Mouse (Mus musculus) heart, postnatal 0 days (tissue): Measurements from ENCODE around the gene Tsg101. TPM values are rescaled to one million over a fixed set of nuclear protein-coding genes. Genes with fewer than 3 reads are reported as not detected.

Experiments
- ATAC-seq: fragments of 200-750 bp; cut with Nextera tagmentation; 2 replicates; pipeline ENCODE4 v1.8.0; 2017; ENCODE audit warnings: low read depth, moderate number of reproducible peaks, moderate library complexity; ENCODE audit not compliant: insufficient read depth
- DNase-seq: peaks from one replicate; pipeline ENCODE4 v3.0.0-alpha.2; 2016; ENCODE audit warnings: low spot score
- H3K27ac ChIP-seq: fragments of 300-500 bp; sonication (generic); 2 replicates; pipeline ENCODE4 v1.5.1; 2014; ENCODE audit warnings: low read depth, mild to moderate bottlenecking
- H3K27me3 ChIP-seq: fragments of 300-500 bp; sonication (generic); 2 replicates; pipeline ENCODE4 v1.6.1; 2014; ENCODE audit warnings: low read length, mixed read lengths; ENCODE audit not compliant: control insufficient read depth, insufficient read depth
- H3K36me3 ChIP-seq: fragments of 300-500 bp; sonication (generic); replicated peaks from 2 replicates; pipeline ENCODE4 v1.6.1; 2014; ENCODE audit warnings: low read length, mixed read lengths; ENCODE audit not compliant: control insufficient read depth, insufficient read depth
- H3K4me1 ChIP-seq: fragments of 300-500 bp; sonication (generic); 2 replicates; pipeline ENCODE4 v1.6.1; 2014; ENCODE audit warnings: antibody characterized with exemption; ENCODE audit not compliant: control insufficient read depth, insufficient read depth
- H3K4me2 ChIP-seq: fragments of 300-500 bp; sonication (generic); 2 replicates; pipeline ENCODE4 v1.6.1; 2014; ENCODE audit warnings: low read depth, mild to moderate bottlenecking, low read length, moderate library complexity
- H3K4me3 ChIP-seq: fragments of 300-500 bp; sonication (generic); 2 replicates; pipeline ENCODE4 v1.5.1; 2014; ENCODE audit warnings: low read depth, low read length
- H3K9ac ChIP-seq: fragments of 300-500 bp; sonication (generic); replicated peaks from 2 replicates; pipeline ENCODE4 v1.6.1; 2014; ENCODE audit warnings: low read depth, low read length, mixed read lengths
- H3K9me3 ChIP-seq: fragments of 300-500 bp; sonication (generic); replicated peaks from 2 replicates; pipeline ENCODE4 v1.6.1; 2016; ENCODE audit warnings: low read length; ENCODE audit not compliant: control insufficient read depth
- CTCF ChIP-seq: IDR thresholded peaks from 2 replicates; pipeline ENCODE4 v1.5.1; 2016; ENCODE audit warnings: antibody characterized with exemption, control low read depth, low read depth
- EP300 ChIP-seq: IDR thresholded peaks from 2 replicates; pipeline ENCODE4 v1.6.1; 2016; ENCODE audit warnings: antibody characterized with exemption, low read depth
- WGBS: fragments of 180-500 bp; shearing (Covaris S2); extraction: QIAGEN DNeasy Blood & Tissue Kit; methylation state at CpG from one replicate; pipeline ENCODE4 v1.1.7; 2014; 5-methylcytosine and 5-hydroxymethylcytosine counted together
- polyA plus RNA-seq: library from polyadenylated mRNA; unstranded; fragments of >200 nt; fragmentation: Nextera tagmentation; extraction: Ambion mirVana; gene quantifications from 2 replicates; pipeline ENCODE4 v1.2.1, GENCODE M21; 2015
- total RNA-seq: library from RNA; depleted of rRNA; stranded (reverse); fragments of >200 nt; gene quantifications from 2 replicates; pipeline ENCODE4 v1.2.3, GENCODE M21; 2014; ENCODE audit warnings: low replicate concordance

Tsg101 gene
- total and polyA plus RNA-seq, 2 experiments from 2014 or later: 116 to 164 TPM

GRCm38 (mm10) chr7:46876841-46877240, 42.9 kb downstream of the Tsg101 start:
- Histone ChIP-seq H3K4me3 (no peak overlapping the region), H3K27me3 (no peaks in the 10 kb centered on the region), H3K4me2 (no peak overlapping the region), H3K36me3 (no peaks in the 10 kb centered on the region), H3K9ac (no peak overlapping the region), H3K4me1 (no peaks in the 10 kb centered on the region), H3K9me3 (no peaks in the 10 kb centered on the region), H3K27ac (no peak overlapping the region)
- no peak for TF ChIP-seq EP300
- TF ChIP-seq CTCF: no peak
- ATAC-seq: no peak
- DNase-seq: no peak
- 61% methylated on average over 4 of the region's 4 CpGs for WGBS

GRCm38 (mm10) chr7:46871988-46872387, 47.8 kb downstream of the Tsg101 start:
- WGBS: 45% methylated on average over 4 of the region's 4 CpGs
- no peak overlapping the region for H3K4me2 ChIP-seq
- ATAC-seq (no peak), DNase-seq (no peak)
- H3K4me1 ChIP-seq: no peaks in the 10 kb centered on the region
- no peak overlapping the region for H3K9ac ChIP-seq
- H3K36me3 ChIP-seq: no peaks in the 10 kb centered on the region
- no peak for TF ChIP-seq EP300
- no peak for TF ChIP-seq CTCF
- no peak overlapping the region for H3K27ac ChIP-seq
- no peaks in the 10 kb centered on the region for H3K9me3 ChIP-seq
- H3K27me3 ChIP-seq: no peaks in the 10 kb centered on the region
- H3K4me3 ChIP-seq: no peak overlapping the region

GRCm38 (mm10) chr7:46860996-46861395, 58.8 kb downstream of the Tsg101 start, which contains the start of gene Ldhc:
Gene Ldhc, plus strand, starts transcription at chr7:46861203.
- WGBS: 35% methylated on average over 10 of the region's 10 CpGs
- TF ChIP-seq CTCF (no peak), EP300 (no peak)
- H3K27me3 ChIP-seq: no peaks in the 10 kb centered on the region

GRCm38 (mm10) chr7:46859031-46859430, 60.7 kb downstream of the Tsg101 start:
- ATAC-seq: no peak
- Histone ChIP-seq H3K4me3 (no peak overlapping the region), H3K4me1 (no peaks in the 10 kb centered on the region), H3K9ac (no peak overlapping the region), H3K27me3 (no peaks in the 10 kb centered on the region), H3K4me2 (no peak overlapping the region), H3K36me3 (peaks cover 24% of the 10 kb centered on the region), H3K27ac (no peak overlapping the region), H3K9me3 (no peaks in the 10 kb centered on the region)
- TF ChIP-seq EP300 (no peak), CTCF (no peak)
- 58% methylated on average over 6 of the region's 6 CpGs for WGBS
- no peak for DNase-seq

More at GRCm38 (mm10) chr7:46860996-46861395, 58.8 kb downstream of the Tsg101 start, which contains the start of gene Ldhc:
- Histone ChIP-seq H3K36me3 (peaks cover 6% of the 10 kb centered on the region), H3K4me1 (no peaks in the 10 kb centered on the region), H3K4me2 (no peak within 1 kb of the TSS), H3K9me3 (no peaks in the 10 kb centered on the region), H3K4me3 (no peak within 1 kb of the TSS), H3K27ac (no peak within 1 kb of the TSS), H3K9ac (no peak within 1 kb of the TSS)
- ATAC-seq: no peak
- no peak for DNase-seq

GRCm38 (mm10) chr7:46857436-46857835, 62.3 kb downstream of the Tsg101 start:
- H3K4me2 ChIP-seq: no peak overlapping the region
- H3K4me1 ChIP-seq: no peaks in the 10 kb centered on the region
- H3K4me3 ChIP-seq: no peak overlapping the region
- ATAC-seq (no peak), DNase-seq (no peak)
- 75% methylated on average over 9 of the region's 9 CpGs for WGBS
- no peaks in the 10 kb centered on the region for H3K9me3 ChIP-seq
- H3K9ac ChIP-seq: no peak overlapping the region
- H3K27me3 ChIP-seq: no peaks in the 10 kb centered on the region
- no peak for TF ChIP-seq EP300
- no peak for TF ChIP-seq CTCF
- no peak overlapping the region for H3K27ac ChIP-seq
- H3K36me3 ChIP-seq: peaks cover 40% of the 10 kb centered on the region

GRCm38 (mm10) chr7:46855866-46856560, 63.8 kb downstream of the Tsg101 start:
- no peak overlapping the region for H3K9ac ChIP-seq
- ATAC-seq: no peak
- no peak overlapping the region for H3K4me3 ChIP-seq

More at GRCm38 (mm10) chr7:46855866-46856560, 63.8 kb downstream of the Tsg101 start:
- Histone ChIP-seq H3K4me2 (no peak overlapping the region), H3K9me3 (no peaks in the 10 kb centered on the region), H3K27me3 (no peaks in the 10 kb centered on the region), H3K36me3 (peaks cover 54% of the 10 kb centered on the region), H3K27ac (no peak overlapping the region), H3K4me1 (no peaks in the 10 kb centered on the region)
- WGBS: 64% methylated on average over 7 of the region's 7 CpGs
- DNase-seq: no peak
- TF ChIP-seq CTCF (no peak), EP300 (no peak)
